Mouse (Mus musculus) naive thymus-derived CD4-positive, alpha-beta T cell, adult 2 months (primary cell): Measurements from ENCODE around the gene Mab21l2.

Experiments used
- DNase-seq: peaks from one replicate; pipeline ENCODE4 v3.0.0-alpha.2; 2011; ENCODE audit warnings: low read depth

The Mab21l2 gene

GRCm38 (mm10) chr3:86539555-86540168, 8.8 kb downstream of the Mab21l2 start:
- DNase-seq = no peak

- DNase-seq = no peak
These were observed 9.5 kb downstream of the Mab21l2 start for GRCm38 (mm10) chr3:86538645-86539554.

- no peak for DNase-seq
These were observed 11.7 kb downstream of the Mab21l2 start for GRCm38 (mm10) chr3:86536751-86537150.

DNA sequence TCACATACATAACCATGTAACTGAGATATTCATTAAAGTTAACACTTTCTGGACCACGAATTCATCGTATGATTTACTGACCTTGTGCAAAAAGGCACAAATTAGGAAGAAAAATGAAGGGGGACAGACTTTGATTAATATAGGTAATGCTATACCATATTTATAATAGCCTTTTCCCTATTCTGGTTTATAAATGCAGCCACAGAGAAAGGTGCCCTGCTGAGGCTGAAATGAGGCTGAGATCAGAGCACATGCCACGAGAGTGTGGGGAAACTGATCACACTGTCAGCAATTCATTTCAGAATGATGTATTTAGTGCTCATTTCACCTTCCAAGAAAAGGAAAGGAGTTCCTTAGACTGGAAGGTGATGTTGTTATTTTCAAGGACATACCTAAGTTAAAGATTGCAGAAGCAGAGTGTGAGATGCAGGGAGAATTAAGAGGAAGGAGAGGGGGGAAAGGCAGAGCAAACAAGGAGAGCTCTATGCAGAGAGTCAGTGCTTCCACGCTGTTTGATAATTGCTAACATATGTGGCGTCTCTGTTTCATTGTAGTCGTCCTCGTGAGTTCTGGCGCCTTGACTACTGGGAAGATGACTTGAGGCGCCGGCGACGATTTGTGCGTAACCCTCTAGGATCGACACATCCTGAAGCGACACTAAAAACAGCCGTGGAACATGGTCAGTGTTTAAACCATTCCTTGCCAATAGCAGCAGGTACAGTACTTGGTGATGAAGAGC, 16.7 kb downstream of the Mab21l2 start:
- DNase-seq = no peak

GRCm38 (mm10) chr3:86522880-86523505, 25.4 kb downstream of the Mab21l2 start:
- DNase-seq = no peak

- DNase-seq = no peak
These were observed 29.8 kb downstream of the Mab21l2 start for GRCm38 (mm10) chr3:86518506-86519109.

DNA sequence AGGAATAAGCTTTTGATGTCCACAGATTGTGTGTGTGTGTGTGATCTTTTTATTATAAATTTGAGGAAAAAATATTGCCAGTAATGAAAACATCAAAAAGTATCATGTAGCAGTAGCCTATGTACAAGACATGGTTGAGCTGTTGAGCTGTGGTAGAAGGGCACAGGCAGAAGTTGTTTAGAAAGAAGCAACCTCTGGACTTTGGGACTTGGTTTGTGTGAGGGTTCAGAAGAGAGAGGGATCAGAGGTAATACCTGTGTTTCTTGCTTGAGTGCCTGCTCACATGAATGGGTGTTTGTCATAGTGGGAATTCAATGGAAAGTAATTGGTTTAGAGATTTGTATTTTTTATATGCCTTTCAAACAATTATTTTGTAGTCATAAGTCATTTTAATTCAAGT, 47.8 kb downstream of the Mab21l2 start:
- DNase-seq = no peak
